Mouse (Mus musculus): ENCODE results near the gene Slx1b. TPM values are rescaled to one million over a fixed set of nuclear protein-coding genes. Genes with fewer than 3 reads are reported as not detected.
"Not testable (repeated sequence)": the region's sequence is repeated elsewhere in the genome, so short reads cannot be mapped to it uniquely, and the experiment has no call there.

Gene Slx1b
- polyA plus RNA-seq, 1 experiment from 2014 or later: 16.6 TPM

GRCm38 (mm10) chr7:126644914-126645313 lies 50.7 kb downstream of the Slx1b start:
- Histone ChIP-seq H3K9me3 (replicated peaks) (no peaks in the 10 kb centered on the region), H3K36me3 (ENCODE audit: poor library complexity, severe bottlenecking) (no peaks in the 10 kb centered on the region), H3K27ac (no peak overlapping the region), H3K4me3 (no peak overlapping the region), H3K9ac (no peak overlapping the region), H3K4me2 (no peak overlapping the region), H3K4me1 (peaks cover 6% of the 10 kb centered on the region), H3K27me3 (no peaks in the 10 kb centered on the region)
- no peak for ATAC-seq

GRCm38 (mm10) chr7:126644345-126644744 lies 51.2 kb downstream of the Slx1b start:
- Histone ChIP-seq H3K9me3 (replicated peaks) (no peaks in the 10 kb centered on the region), H3K27me3 (no peaks in the 10 kb centered on the region), H3K4me1 (peaks cover 3% of the 10 kb centered on the region; the same call in 1 of the 2 replicates), H3K36me3 (ENCODE audit: poor library complexity, severe bottlenecking) (no peaks in the 10 kb centered on the region), H3K4me2 (no peak overlapping the region), H3K27ac (no peak overlapping the region), H3K9ac (no peak overlapping the region), H3K4me3 (no peak overlapping the region)
- 84% methylated on average over 3 of the region's 3 CpGs for WGBS
- ATAC-seq: no peak

GRCm38 (mm10) chr7:126643244-126643617 lies 52.4 kb downstream of the Slx1b start:
- H3K4me1 ChIP-seq; H3K4me2 ChIP-seq; H3K9me3 ChIP-seq (replicated peaks); H3K4me3 ChIP-seq; H3K27me3 ChIP-seq; ATAC-seq; H3K36me3 ChIP-seq (ENCODE audit: poor library complexity, severe bottlenecking); H3K9ac ChIP-seq; H3K27ac ChIP-seq: not testable (repeated sequence)
- 63% methylated on average over 3 of the region's 3 CpGs for WGBS

GRCm38 (mm10) chr7:126642545-126643243 lies 52.9 kb downstream of the Slx1b start:
- Histone ChIP-seq H3K27me3 (no peaks in the 10 kb centered on the region), H3K9me3 (replicated peaks) (no peaks in the 10 kb centered on the region), H3K4me2 (no peak overlapping the region), H3K27ac (no peak overlapping the region), H3K4me3 (no peak overlapping the region), H3K36me3 (ENCODE audit: poor library complexity, severe bottlenecking) (no peaks in the 10 kb centered on the region), H3K9ac (no peak overlapping the region), H3K4me1 (no peaks in the 10 kb centered on the region)
- 79% methylated on average over 5 of the region's 5 CpGs for WGBS
- no peak for ATAC-seq

Other genes starting within 250 kb of the Slx1b start
- gene Atp2a1, start 232.7 kb downstream of the Slx1b start, polyA plus RNA-seq (2015; fragmentation: Nextera tagmentation; extraction: Ambion mirVana): 0.19 and 0.32 TPM in 2 replicates
- gene Sh2b1, start 220.4 kb downstream of the Slx1b start, polyA plus RNA-seq (2015; fragmentation: Nextera tagmentation; extraction: Ambion mirVana): 55.8 and 61.6 TPM in 2 replicates
- gene Tufm, start 208.4 kb downstream of the Slx1b start, polyA plus RNA-seq (2015; fragmentation: Nextera tagmentation; extraction: Ambion mirVana): 114 and 123 TPM in 2 replicates
- 52.4 and 60.0 TPM in 2 replicates for gene Atxn2l, start 192.3 kb downstream of the Slx1b start, polyA plus RNA-seq (2015; fragmentation: Nextera tagmentation; extraction: Ambion mirVana)
- gene Eif3c, start 129.4 kb downstream of the Slx1b start, polyA plus RNA-seq (2015; fragmentation: Nextera tagmentation; extraction: Ambion mirVana): 209 and 212 TPM in 2 replicates
- 0.38 and 0.46 TPM in 2 replicates for gene Apobr, start 110.8 kb downstream of the Slx1b start, polyA plus RNA-seq (2015; fragmentation: Nextera tagmentation; extraction: Ambion mirVana)
- 26.3 and 30.8 TPM in 2 replicates for gene Cln3, start 110.0 kb downstream of the Slx1b start, polyA plus RNA-seq (2015; fragmentation: Nextera tagmentation; extraction: Ambion mirVana)
- gene Il27, start 100.8 kb downstream of the Slx1b start, polyA plus RNA-seq (2015; fragmentation: Nextera tagmentation; extraction: Ambion mirVana): not detected in 2 replicates
- 2.1 and 2.5 TPM in 2 replicates for gene Nupr1, start 64.9 kb downstream of the Slx1b start, polyA plus RNA-seq (2015; fragmentation: Nextera tagmentation; extraction: Ambion mirVana)
- 57.3 and 64.6 TPM in 2 replicates for gene Sgf29, start 46.5 kb downstream of the Slx1b start, polyA plus RNA-seq (2015; fragmentation: Nextera tagmentation; extraction: Ambion mirVana)
- 0.46 and 0.68 TPM in 2 replicates for gene Sult1a1, start 19.4 kb downstream of the Slx1b start, polyA plus RNA-seq (2015; fragmentation: Nextera tagmentation; extraction: Ambion mirVana)
- 183 and 187 TPM in 2 replicates for gene Bola2, start 383 bp downstream of the Slx1b start, polyA plus RNA-seq (2015; fragmentation: Nextera tagmentation; extraction: Ambion mirVana)
- gene Coro1a, start 12.0 kb upstream of the Slx1b start, polyA plus RNA-seq (2015; fragmentation: Nextera tagmentation; extraction: Ambion mirVana): 72.7 and 77.1 TPM in 2 replicates
- 75.3 and 78.3 TPM in 2 replicates for gene Mapk3, start 63.8 kb upstream of the Slx1b start, polyA plus RNA-seq (2015; fragmentation: Nextera tagmentation; extraction: Ambion mirVana)
- 1.7 and 2.8 TPM in 2 replicates for gene Gdpd3, start 70.5 kb upstream of the Slx1b start, polyA plus RNA-seq (2015; fragmentation: Nextera tagmentation; extraction: Ambion mirVana)
- gene Ypel3, start 81.2 kb upstream of the Slx1b start, polyA plus RNA-seq (2015; fragmentation: Nextera tagmentation; extraction: Ambion mirVana): 124 and 143 TPM in 2 replicates
- gene Tbx6, start 85.7 kb upstream of the Slx1b start, polyA plus RNA-seq (2015; fragmentation: Nextera tagmentation; extraction: Ambion mirVana): 0.43 and 0.55 TPM in 2 replicates
- gene Ppp4c, start 96.7 kb upstream of the Slx1b start, polyA plus RNA-seq (2015; fragmentation: Nextera tagmentation; extraction: Ambion mirVana): 246 and 258 TPM in 2 replicates
- 27.0 and 30.0 TPM in 2 replicates for gene Fam57b, start 101.9 kb upstream of the Slx1b start, polyA plus RNA-seq (2015; fragmentation: Nextera tagmentation; extraction: Ambion mirVana)
- gene 4930451I11Rik, start 135.9 kb upstream of the Slx1b start, polyA plus RNA-seq (2015; fragmentation: Nextera tagmentation; extraction: Ambion mirVana): not detected in 2 replicates
- gene Doc2a, start 151.6 kb upstream of the Slx1b start, polyA plus RNA-seq (2015; fragmentation: Nextera tagmentation; extraction: Ambion mirVana): 4.1 and 4.2 TPM in 2 replicates
- gene Hirip3, start 166.2 kb upstream of the Slx1b start, polyA plus RNA-seq (2015; fragmentation: Nextera tagmentation; extraction: Ambion mirVana): 47.7 and 49.1 TPM in 2 replicates
- 94.9 and 96.2 TPM in 2 replicates for gene Ino80e, start 166.6 kb upstream of the Slx1b start, polyA plus RNA-seq (2015; fragmentation: Nextera tagmentation; extraction: Ambion mirVana)
- gene Taok2, start 188.9 kb upstream of the Slx1b start, polyA plus RNA-seq (2015; fragmentation: Nextera tagmentation; extraction: Ambion mirVana): 51.9 and 60.0 TPM in 2 replicates
- 30.5 and 35.3 TPM in 2 replicates for gene Tmem219, start 227.1 kb upstream of the Slx1b start, polyA plus RNA-seq (2015; fragmentation: Nextera tagmentation; extraction: Ambion mirVana)
- 69.4 and 69.8 TPM in 2 replicates for gene Kctd13, start 233.1 kb upstream of the Slx1b start, polyA plus RNA-seq (2015; fragmentation: Nextera tagmentation; extraction: Ambion mirVana)